Mouse (Mus musculus): Measurements from ENCODE around the gene 1700019N19Rik. TPM values are rescaled to one million over a fixed set of nuclear protein-coding genes. Genes with fewer than 3 reads are reported as not detected.

1700019N19Rik gene
- polyA plus RNA-seq, 1 experiment from 2014 or later, result 0.14 TPM

DNA sequence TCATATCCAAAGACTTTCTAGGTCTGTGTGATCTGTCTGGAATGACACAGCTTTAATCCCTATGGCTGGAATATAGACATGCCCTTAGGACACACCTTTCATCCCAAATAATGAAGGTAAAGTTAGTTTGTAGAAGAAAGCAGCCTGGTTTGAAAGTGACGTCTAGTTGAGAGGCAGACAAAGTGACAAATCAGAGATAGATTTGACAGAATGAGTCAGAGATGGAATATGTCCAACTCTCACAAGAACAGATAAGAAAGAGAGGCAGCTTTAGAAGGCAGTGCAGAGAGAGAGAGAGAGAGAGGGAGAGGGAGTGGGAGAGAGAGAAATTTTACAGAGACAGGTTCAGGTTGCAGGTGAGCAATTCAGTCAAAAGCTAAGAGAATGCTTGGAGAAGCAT, 30.1 kb upstream of the 1700019N19Rik start:
- no peak for ATAC-seq (ENCODE audit: insufficient read depth, low FRiP score, low read depth)
- no peak overlapping the region for H3K4me3 ChIP-seq (replicated peaks)
- no peaks in the 10 kb centered on the region for H3K9me3 ChIP-seq
- no peak overlapping the region for H3K4me2 ChIP-seq
- no peaks in the 10 kb centered on the region for H3K36me3 ChIP-seq
- H3K4me1 ChIP-seq, result no peaks in the 10 kb centered on the region
- no peaks in the 10 kb centered on the region for H3K27me3 ChIP-seq (replicated peaks)
- no peak overlapping the region for H3K9ac ChIP-seq
- H3K27ac ChIP-seq, result no peak overlapping the region
- 65% methylated on average over 1 of the region's 1 CpGs for WGBS

DNA sequence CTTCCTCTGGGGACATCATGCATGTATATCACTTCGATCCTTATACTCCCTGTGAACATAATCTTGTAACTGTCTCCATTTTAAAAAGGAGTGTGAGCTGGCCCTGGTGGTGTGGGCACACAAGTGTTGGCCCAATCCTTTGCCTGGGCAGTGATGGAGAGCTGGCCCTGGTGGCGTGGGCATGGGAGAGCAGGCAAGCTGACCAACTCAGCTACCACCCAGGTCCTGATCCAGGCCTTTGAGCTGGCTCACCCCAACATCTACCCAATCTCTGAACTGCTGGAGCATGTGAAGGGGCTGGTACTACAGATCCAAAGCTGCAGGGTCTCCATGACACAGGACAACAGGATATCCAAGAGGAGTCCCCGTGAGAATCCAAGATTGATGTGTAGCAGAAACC, 29.0 kb upstream of the 1700019N19Rik start:
- H3K9ac ChIP-seq, result no peak overlapping the region
- no peak overlapping the region for H3K4me3 ChIP-seq (replicated peaks)
- H3K9me3 ChIP-seq, result no peaks in the 10 kb centered on the region
- H3K36me3 ChIP-seq, result no peaks in the 10 kb centered on the region
- 72% methylated on average over 3 of the region's 3 CpGs for WGBS
- H3K4me1 ChIP-seq, result no peaks in the 10 kb centered on the region
- no peak overlapping the region for H3K27ac ChIP-seq
- no peak for ATAC-seq (ENCODE audit: insufficient read depth, low FRiP score, low read depth)
- H3K4me2 ChIP-seq, result no peak overlapping the region
- no peaks in the 10 kb centered on the region for H3K27me3 ChIP-seq (replicated peaks)

DNA sequence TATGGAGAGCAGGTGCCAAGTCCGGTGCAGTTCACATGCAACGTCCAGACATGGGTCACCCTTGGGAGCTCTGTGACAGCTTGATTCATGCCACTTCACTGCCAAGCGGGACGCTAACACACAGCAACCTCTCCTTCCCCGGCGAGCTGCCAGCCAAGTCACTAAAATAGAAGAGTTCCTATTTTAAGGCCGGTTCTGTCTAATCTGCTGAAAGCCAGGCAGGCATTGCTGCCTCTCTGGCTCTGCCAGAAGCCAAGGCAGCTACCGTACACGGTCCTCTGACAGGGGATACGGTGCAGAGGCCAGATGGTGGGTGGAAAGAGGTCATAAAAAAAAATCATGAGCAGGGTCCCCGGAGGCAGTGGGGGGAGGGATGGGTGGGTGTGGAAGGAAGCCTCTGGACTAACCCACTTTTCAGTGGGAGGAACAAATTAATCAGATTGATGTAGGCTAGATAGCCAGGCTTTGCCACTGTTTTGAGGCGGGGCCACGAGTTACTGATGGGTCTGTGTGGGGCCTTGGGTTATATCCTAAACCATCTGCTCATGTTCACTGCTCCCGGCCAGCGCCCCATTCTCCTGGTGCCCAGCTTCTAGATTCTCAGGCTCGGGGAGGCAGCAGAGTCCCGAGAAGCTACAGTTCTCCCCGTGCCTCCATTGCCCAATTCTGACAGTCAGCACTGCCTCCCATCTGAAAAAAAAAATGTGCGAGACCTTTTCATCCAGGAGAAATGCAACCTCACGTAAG, 28.4 kb upstream of the 1700019N19Rik start:
- H3K4me3 ChIP-seq (replicated peaks), result no peak overlapping the region
- ATAC-seq (ENCODE audit: insufficient read depth, low FRiP score, low read depth), result no peak
- WGBS, result 68% methylated on average over 20 of the region's 20 CpGs

DNA sequence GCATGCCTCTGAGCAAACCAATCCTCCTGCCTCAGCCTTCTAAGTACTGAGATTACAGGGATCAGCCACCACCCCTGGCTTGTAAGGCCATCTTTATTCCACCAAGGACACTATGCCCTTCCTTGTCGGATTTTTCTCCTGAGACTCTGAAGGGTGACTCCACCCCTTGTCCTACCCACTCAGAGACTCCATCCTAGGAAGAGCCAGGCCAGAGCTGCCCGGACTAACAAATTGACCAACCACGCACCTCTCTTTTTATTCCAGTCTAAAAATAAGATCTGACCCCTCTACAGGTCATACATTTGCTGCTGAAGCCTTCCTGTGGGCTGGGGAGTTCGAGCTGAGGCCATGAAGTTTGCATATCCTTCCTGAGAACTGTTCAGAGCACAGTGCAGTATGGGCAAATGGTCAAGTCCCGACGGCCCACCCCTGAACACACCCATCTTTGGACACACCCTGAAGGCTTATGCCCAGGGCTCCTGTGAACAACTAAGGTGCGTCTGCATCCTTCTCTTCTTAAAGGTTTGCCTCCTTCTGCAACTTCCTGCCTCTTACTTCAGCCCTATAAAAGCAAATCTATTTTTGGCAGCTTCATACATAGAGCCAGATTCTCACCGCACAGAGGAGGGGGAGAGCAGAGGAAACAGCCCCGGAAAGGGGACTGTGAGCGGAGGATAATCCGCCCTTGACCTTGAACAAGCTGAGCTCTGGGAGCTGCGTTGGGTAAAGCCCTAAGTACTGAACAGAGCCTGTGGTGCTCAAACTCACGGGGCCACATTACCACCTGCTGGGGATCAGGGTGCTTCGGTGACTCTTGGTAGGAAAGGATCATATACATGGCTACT, 24.5 kb upstream of the 1700019N19Rik start:
- Histone ChIP-seq H3K27me3 (replicated peaks) (no peaks in the 10 kb centered on the region), H3K36me3 (no peaks in the 10 kb centered on the region), H3K4me3 (replicated peaks) (no peak overlapping the region), H3K9me3 (no peaks in the 10 kb centered on the region), H3K9ac (no peak overlapping the region), H3K27ac (no peak overlapping the region), H3K4me1 (no peaks in the 10 kb centered on the region), H3K4me2 (no peak overlapping the region)
- ATAC-seq (ENCODE audit: insufficient read depth, low FRiP score, low read depth), result no peak
- 69% methylated on average over 14 of the region's 14 CpGs for WGBS

More for the DNA sequence above, 28.4 kb upstream of the 1700019N19Rik start:
- Histone ChIP-seq H3K36me3 (no peaks in the 10 kb centered on the region), H3K27ac (no peak overlapping the region), H3K9ac (no peak overlapping the region), H3K4me2 (no peak overlapping the region), H3K9me3 (no peaks in the 10 kb centered on the region), H3K4me1 (no peaks in the 10 kb centered on the region), H3K27me3 (replicated peaks) (no peaks in the 10 kb centered on the region)

DNA sequence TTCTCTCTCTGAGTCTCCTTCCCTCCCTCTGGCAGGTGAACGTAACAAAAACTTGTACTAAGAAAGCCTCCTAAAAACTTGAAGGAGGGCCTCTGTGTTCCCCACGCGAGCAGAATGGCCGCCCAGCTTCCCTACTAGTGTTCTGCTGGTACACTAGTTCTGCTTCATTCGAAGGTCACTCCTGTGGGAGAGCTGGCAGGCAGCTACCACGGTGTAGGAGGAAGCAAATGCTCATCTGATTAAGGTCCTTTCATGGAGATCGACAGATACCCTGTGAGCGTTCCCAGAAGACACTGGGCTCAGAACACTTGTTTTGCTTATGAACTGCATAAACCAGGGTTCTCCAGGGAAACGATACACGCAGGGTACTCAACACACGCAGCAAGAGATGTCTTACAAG, 23.1 kb upstream of the 1700019N19Rik start:
- Histone ChIP-seq H3K9ac (no peak overlapping the region), H3K4me3 (replicated peaks) (no peak overlapping the region), H3K4me2 (no peak overlapping the region)

DNA sequence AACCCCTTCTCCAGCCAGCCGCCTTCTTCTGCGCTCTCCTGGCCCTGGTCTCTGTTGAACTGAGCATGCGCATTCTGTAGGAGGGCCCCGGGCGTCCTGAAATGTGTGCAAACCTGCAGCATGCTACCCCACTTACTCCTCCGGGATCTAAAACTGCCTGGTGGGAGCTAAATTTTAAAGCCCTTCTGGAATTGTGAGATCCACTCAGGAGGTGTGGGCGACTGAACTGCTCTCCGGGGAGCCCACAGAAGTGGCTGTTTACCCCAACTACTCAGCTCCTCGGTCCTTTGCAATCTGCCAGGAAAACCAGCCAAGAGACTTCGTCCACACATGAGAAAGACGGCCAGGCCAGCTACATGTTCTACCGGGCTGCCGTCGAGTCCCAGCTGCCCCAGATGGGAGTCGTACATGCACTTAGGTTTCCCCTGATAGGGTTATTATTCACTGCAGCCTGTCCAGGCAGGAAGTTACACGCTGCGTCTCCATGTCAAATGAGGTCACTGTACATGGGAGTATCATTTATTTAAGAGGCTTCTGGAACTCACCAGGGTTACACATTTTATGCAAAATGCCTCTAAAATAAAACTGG, 22.3 kb upstream of the 1700019N19Rik start:
- 53% methylated on average over 17 of the region's 17 CpGs for WGBS
- Histone ChIP-seq H3K4me3 (replicated peaks) (no peak overlapping the region), H3K9me3 (no peaks in the 10 kb centered on the region), H3K9ac (no peak overlapping the region), H3K27ac (0 out of 2 replicates have a peak overlapping the region, but pooled peaks have one; percentile 2), H3K4me1 (no peaks in the 10 kb centered on the region), H3K36me3 (no peaks in the 10 kb centered on the region), H3K27me3 (replicated peaks) (no peaks in the 10 kb centered on the region), H3K4me2 (no peak overlapping the region)
- no peak for ATAC-seq (ENCODE audit: insufficient read depth, low FRiP score, low read depth)

More for the DNA sequence above, 23.1 kb upstream of the 1700019N19Rik start:
- H3K27me3 ChIP-seq (replicated peaks), result no peaks in the 10 kb centered on the region
- no peak for ATAC-seq (ENCODE audit: insufficient read depth, low FRiP score, low read depth)
- H3K36me3 ChIP-seq, result no peaks in the 10 kb centered on the region
- H3K9me3 ChIP-seq, result no peaks in the 10 kb centered on the region
- 80% methylated on average over 11 of the region's 11 CpGs for WGBS
- no peak overlapping the region for H3K27ac ChIP-seq
- H3K4me1 ChIP-seq, result no peaks in the 10 kb centered on the region

DNA sequence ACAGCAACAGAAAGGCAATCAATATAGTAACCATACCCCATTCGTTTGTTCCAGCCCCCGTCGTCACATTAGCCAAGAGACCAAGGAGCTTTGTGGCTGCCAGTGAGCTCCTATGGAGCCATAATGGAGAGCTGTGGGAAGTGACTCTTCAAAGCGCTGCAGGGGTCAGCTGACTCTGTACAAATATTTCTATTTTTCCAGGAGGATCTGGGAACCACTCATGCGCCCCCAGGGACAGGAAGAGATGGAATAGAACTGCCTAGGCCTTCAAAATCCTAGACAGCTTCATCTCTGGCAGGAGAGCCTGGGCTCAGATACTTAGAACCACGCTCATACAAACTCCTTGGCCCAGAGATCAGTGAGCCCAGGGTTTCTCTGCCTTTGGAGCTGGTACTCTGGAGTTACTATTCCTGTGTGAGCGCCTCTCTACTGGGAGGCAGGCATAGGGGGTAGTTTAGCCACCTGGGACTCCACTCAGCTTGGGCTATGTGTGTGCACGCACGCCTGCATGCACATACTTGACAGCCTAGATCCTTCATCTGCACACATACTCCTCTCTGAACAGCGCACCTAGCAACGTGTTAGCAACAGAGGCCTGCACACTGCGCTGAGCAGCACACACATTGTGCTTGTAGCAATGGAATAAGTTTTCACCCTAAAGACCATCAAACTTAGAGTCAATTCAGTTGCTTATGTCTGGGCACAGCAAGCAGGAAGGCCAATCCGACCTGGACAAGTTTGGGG, 21.1 kb upstream of the 1700019N19Rik start:
- WGBS, result 78% methylated on average over 13 of the region's 13 CpGs
- no peaks in the 10 kb centered on the region for H3K27me3 ChIP-seq (replicated peaks)
- no peak overlapping the region for H3K27ac ChIP-seq
- H3K4me3 ChIP-seq (replicated peaks), result no peak overlapping the region
- no peaks in the 10 kb centered on the region for H3K36me3 ChIP-seq
- no peak overlapping the region for H3K4me2 ChIP-seq
- no peaks in the 10 kb centered on the region for H3K9me3 ChIP-seq
- no peak for ATAC-seq (ENCODE audit: insufficient read depth, low FRiP score, low read depth)
- no peak overlapping the region for H3K9ac ChIP-seq
- no peaks in the 10 kb centered on the region for H3K4me1 ChIP-seq

DNA sequence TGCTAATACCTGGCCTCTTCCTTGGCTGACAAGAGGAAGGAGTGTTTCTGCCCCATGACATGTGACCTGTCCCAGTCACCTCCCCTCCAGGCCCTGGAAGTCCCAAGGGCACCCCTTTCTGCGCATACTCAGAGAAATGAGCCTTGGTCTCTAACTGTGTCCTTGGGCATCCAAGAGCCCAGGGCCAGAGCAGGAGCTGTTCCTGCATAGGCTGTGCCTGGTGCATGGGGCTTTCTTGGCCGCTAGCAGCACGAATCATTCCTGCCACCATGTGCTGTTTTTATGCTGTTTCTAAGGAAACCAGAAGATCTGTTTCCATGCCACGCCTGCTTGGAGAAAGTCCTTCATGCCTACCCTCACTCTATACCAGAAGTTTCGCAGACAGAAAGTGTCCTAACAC, 16.3 kb upstream of the 1700019N19Rik start:
- H3K9ac ChIP-seq, result no peak overlapping the region
- H3K9me3 ChIP-seq, result no peaks in the 10 kb centered on the region
- H3K27me3 ChIP-seq (replicated peaks), result no peaks in the 10 kb centered on the region
- no peak for ATAC-seq (ENCODE audit: insufficient read depth, low FRiP score, low read depth)
- 73% methylated on average over 5 of the region's 5 CpGs for WGBS
- H3K36me3 ChIP-seq, result no peaks in the 10 kb centered on the region
- H3K27ac ChIP-seq, result no peak overlapping the region
- no peak overlapping the region for H3K4me3 ChIP-seq (replicated peaks)
- no peak overlapping the region for H3K4me2 ChIP-seq
- no peaks in the 10 kb centered on the region for H3K4me1 ChIP-seq

DNA sequence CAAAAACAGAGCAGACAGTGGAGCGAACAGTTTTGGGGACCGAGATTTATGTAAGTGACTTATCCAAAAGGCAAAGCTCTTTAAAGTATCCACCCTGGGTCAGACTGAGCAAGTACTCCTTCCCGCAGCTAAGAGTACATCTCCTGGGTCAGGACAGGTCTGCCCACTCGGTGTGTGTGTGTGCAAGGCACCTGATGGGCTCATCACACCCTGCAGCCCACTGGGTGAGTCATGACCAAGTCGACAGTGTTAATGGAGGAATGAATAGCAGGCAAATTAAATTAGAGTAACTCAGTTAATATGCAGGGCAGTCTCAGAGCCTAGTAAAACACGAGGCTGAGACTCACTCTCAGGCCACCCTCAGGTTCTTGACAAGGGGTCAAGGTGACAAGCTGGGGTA, 14.6 kb upstream of the 1700019N19Rik start:
- Histone ChIP-seq H3K36me3 (no peaks in the 10 kb centered on the region), H3K9ac (no peak overlapping the region), H3K4me1 (no peaks in the 10 kb centered on the region), H3K4me2 (no peak overlapping the region), H3K9me3 (no peaks in the 10 kb centered on the region), H3K4me3 (replicated peaks) (no peak overlapping the region), H3K27me3 (replicated peaks) (no peaks in the 10 kb centered on the region), H3K27ac (no peak overlapping the region)
- WGBS, result 75% methylated on average over 6 of the region's 6 CpGs
- ATAC-seq (ENCODE audit: insufficient read depth, low FRiP score, low read depth), result no peak

DNA sequence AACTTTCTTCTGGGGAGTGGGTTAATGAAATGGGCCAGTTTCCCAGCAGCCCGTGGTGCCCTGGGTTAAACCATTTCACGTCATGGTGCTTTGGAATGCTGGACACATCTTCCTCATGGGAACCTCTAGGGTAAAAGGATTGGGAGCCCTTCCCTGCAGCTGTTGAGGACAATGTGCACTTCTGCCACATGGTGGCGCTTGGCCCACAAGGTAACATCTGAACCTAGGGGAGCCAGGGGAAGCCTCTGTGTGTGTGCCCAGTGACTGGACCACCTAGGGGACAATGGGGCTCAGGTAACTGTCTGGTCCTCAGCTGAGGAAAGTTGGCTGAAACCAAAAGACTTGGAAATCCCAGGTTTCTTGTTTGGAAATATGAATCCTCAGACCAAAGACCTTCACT, 12.1 kb upstream of the 1700019N19Rik start:
- Histone ChIP-seq H3K36me3 (no peaks in the 10 kb centered on the region), H3K27me3 (replicated peaks) (no peaks in the 10 kb centered on the region), H3K4me3 (replicated peaks) (no peak overlapping the region), H3K27ac (no peak overlapping the region), H3K9ac (no peak overlapping the region), H3K4me2 (no peak overlapping the region), H3K4me1 (no peaks in the 10 kb centered on the region), H3K9me3 (no peaks in the 10 kb centered on the region)
- no peak for ATAC-seq (ENCODE audit: insufficient read depth, low FRiP score, low read depth)
- WGBS, result 10% methylated on average over 3 of the region's 3 CpGs

DNA sequence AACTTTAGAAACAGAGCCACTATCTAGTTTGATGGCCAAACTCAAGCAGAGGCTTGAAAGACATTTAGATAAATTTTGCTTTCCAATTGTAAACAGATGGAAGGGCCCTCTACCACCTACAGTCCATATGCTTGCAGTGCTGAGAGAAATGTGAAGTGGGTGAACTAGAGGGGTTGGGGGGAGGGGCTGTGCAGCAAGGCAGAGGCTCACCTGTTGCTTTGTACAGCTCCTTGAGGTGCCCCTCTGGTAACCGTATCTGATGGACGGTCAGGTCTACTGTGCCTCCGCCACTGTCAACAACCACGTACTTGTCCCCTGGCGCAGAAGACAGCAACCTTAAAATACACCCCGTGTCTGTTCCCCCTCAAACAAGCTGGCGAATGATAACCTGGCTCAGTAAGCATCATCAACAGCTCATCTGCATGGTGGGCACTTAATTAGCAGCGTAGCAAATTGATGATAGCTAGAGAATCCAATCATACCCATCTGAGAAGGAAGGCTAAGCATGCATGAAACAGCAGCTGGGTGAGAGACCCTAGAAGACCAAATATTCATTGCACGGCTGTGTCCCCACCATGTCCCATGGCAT, 11.0 kb upstream of the 1700019N19Rik start:
- no peak for ATAC-seq (ENCODE audit: insufficient read depth, low FRiP score, low read depth)
- WGBS, result 89% methylated on average over 9 of the region's 9 CpGs
- H3K27me3 ChIP-seq (replicated peaks), result no peaks in the 10 kb centered on the region
- H3K4me2 ChIP-seq, result no peak overlapping the region
- no peak overlapping the region for H3K27ac ChIP-seq
- H3K36me3 ChIP-seq, result no peaks in the 10 kb centered on the region
- H3K9ac ChIP-seq, result no peak overlapping the region
- no peaks in the 10 kb centered on the region for H3K4me1 ChIP-seq
- H3K4me3 ChIP-seq (replicated peaks), result no peak overlapping the region
- H3K9me3 ChIP-seq, result no peaks in the 10 kb centered on the region
